Mouse (Mus musculus) embryonic fibroblast, embryonic 13.5 days (primary cell): ENCODE measurements around the gene Lpar2. TPM values are rescaled to one million over a fixed set of nuclear protein-coding genes. Genes with fewer than 3 reads are reported as not detected.

Experiments used
- H3K27ac ChIP-seq: 2 replicates; pipeline ENCODE4 v1.5.1; 2012; ENCODE audit warnings: low read length, control low read depth, inconsistent platforms; ENCODE audit not compliant: insufficient read depth
- H3K4me1 ChIP-seq: 2 replicates; pipeline ENCODE4 v1.6.1; 2011; ENCODE audit warnings: low read length; ENCODE audit not compliant: control insufficient read depth, insufficient read depth
- H3K4me3 ChIP-seq: 2 replicates; pipeline ENCODE4 v1.5.1; 2011; ENCODE audit warnings: mild to moderate bottlenecking, control low read depth, low read length; ENCODE audit not compliant: insufficient read depth
- CTCF ChIP-seq: IDR thresholded peaks from 2 replicates; pipeline ENCODE4 v1.5.1; 2011; ENCODE audit warnings: mild to moderate bottlenecking, control low read depth, low read length, moderate library complexity, borderline replicate concordance; ENCODE audit not compliant: insufficient read depth
- POLR2A ChIP-seq: IDR thresholded peaks from 2 replicates; pipeline ENCODE4 v1.6.1; 2011; ENCODE audit warnings: low read depth, mild to moderate bottlenecking, control low read depth, low read length, moderate library complexity
- polyA plus RNA-seq: library from polyadenylated mRNA; stranded (reverse); fragments of >200 nt; gene quantifications from 2 replicates; pipeline ENCODE4 v1.2.4, GENCODE M21; 2011; ENCODE audit warnings: low read depth; ENCODE audit not compliant: missing spikeins, insufficient read length

Gene Lpar2
- 2.9 and 4.0 TPM in 2 replicates for polyA plus RNA-seq

DNA sequence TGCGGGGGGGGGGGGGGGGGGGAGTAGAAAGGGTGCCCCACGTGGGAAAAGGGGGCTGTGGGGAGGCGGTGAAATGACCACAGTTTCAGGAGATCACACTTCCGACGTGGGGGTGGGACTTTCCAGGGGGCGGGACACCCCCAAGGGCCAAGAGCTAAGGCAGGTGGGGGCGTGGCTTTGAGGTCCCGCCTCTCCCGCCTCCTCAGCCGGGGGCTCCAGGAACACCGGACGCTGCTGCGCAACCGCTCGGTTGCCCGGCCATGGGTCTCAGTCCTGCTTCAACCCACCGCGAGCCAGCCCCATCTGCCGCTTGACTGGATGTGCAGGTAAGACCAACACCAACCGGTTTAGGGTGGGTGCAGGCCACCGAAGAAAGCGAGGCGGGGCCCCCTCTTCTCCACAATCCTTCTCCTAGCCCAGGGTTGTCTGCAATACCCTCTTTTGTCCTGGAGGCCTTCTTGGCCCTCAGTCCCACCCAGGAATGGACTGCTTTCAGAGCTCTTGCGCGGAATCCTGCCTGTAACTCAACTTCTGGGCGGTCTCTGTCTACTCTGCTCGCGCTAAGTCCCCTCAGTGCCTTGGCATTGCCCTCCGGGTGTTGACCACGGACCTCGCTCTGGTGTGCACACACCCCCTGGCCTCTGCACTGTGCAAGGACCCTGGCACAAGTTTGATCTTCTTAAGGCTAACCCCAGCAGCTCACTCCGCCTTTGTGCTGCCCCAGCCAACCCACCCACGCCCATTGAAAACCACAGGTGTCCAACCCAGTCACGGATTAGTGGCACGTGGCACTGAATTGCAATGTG, at the start of gene Lpar2:
Gene Lpar2, plus strand, starts transcription at position 44 of the 806 bp plus-strand sequence.
- TF ChIP-seq CTCF (no peak), POLR2A (peak; percentile 67)
- peak within 1 kb of the TSS; percentile 59 for H3K4me3 ChIP-seq
- no peak within 1 kb of the TSS; the same call in 1 of the 2 replicates for H3K27ac ChIP-seq
- no peaks in the 10 kb centered on the region; the same call in 1 of the 2 replicates for H3K4me1 ChIP-seq

DNA sequence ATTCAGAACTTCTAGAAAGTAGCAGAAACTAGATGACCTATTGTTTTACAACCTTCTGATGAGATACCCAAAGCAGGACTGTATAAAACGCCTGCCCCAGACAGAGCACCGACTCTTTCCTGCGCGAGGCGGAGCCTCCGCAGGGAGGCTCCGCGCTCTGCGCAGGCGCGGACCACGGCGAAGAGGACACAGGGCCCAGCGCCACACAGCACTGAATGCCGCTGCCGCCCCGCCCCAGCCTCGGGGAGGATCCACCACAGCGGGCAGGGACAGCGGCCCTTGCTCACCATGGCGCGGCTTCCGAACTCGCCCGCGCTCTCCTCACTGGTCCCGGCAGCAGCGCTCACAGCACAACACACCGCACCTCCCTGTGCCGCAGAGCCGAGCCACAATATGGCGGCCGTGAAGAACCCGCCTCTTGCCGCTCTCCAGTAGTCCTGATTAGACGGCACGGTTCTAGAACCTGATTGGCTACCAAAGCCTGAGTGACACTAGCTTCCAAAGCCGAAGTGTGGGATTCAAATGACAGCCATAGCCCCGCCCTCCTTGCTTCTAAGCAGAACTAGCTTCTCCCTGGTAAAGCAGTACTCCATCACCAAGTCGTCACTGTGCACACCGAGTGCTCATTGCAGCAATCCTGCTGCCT, 47.6 kb upstream of the Lpar2 start, which contains the start of gene Gm20422:
Gene Gm20422, minus strand, starts transcription at position 384 of the 646 bp plus-strand sequence.
- Histone ChIP-seq H3K4me3 (peak within 1 kb of the TSS; percentile 83), H3K27ac (peak within 1 kb of the TSS; percentile 100), H3K4me1 (0 out of 2 replicates have a peak, but pooled peaks cover 3% of the 10 kb centered on the region)
- TF ChIP-seq POLR2A (peak; percentile 93), CTCF (no peak)

DNA sequence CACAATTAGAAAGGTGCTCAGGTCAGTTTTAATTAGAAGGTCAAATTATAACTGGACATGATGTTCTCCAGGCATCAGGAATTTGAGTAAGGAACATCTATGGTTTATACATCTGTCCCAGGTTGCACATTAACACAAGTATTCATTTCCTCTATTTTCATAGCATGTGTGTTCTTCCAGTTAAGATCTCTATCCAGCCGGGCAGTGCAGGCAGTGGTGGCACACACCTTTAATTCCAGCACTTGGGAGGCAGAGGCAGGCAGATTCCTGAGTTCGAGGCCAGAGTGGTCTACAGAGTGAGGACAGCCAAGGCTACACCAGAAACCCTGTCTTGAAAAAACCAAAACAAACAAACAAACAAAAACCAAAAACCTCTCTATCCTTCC, 47.1 kb upstream of the Lpar2 start:
- Histone ChIP-seq H3K4me3 (no peak overlapping the region), H3K27ac (no peak overlapping the region), H3K4me1 (0 out of 2 replicates have a peak, but pooled peaks cover 3% of the 10 kb centered on the region)
- TF ChIP-seq CTCF: no peak
- TF ChIP-seq POLR2A: no peak

DNA sequence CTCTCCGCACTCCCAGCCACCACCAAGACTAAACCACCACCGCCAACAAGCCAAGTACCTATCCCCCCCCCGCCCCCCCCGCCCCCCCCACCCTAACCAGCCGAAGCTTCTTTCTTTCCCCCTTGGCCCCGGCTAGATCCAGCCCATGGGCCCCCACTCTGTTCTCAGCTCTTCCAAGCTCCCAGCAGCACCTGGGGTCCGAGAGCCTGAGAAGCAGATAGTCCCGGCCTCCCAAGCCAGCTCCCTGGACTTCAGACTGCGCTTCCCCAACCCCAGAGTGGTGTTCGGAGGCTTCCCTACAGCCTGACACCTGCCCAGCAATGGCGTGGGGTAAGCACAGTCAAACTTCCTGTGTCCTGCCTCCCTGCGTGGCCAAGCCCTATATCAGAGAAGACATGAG, 45.1 kb upstream of the Lpar2 start:
- H3K27ac ChIP-seq: no peak overlapping the region
- H3K4me1 ChIP-seq: 0 out of 2 replicates have a peak, but pooled peaks cover 3% of the 10 kb centered on the region
- no peak for TF ChIP-seq POLR2A
- TF ChIP-seq CTCF: no peak
- H3K4me3 ChIP-seq: no peak overlapping the region

DNA sequence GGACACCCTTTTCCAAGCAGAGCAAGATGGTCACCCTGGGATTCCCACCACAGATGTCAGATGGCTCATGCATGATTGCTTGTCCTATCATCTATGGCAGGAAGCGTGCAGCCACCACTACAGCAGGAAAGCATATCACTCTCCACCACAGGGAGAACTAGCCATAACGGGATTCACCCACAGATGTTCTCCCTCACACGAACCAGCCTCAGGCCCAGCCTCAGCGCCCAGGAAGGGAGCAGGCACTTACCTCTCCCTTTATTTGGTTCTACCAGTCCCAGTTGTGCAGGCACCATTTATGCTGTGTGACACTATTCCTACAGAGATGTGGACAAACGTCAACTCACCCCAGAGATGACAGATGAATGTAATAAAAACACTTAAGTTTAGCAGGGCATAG, 33.1 kb upstream of the Lpar2 start:
- Histone ChIP-seq H3K4me1 (peaks cover 7% of the 10 kb centered on the region; the same call in 1 of the 2 replicates), H3K27ac (no peak overlapping the region), H3K4me3 (no peak overlapping the region)
- TF ChIP-seq CTCF: no peak
- no peak for TF ChIP-seq POLR2A

- H3K27ac ChIP-seq: no peak overlapping the region
- no peak overlapping the region for H3K4me3 ChIP-seq
- no peak for TF ChIP-seq POLR2A
- no peak for TF ChIP-seq CTCF
- H3K4me1 ChIP-seq: peaks cover 7% of the 10 kb centered on the region; the same call in 1 of the 2 replicates
These were observed 32.5 kb upstream of the Lpar2 start for GRCm38 (mm10) chr8:69789731-69790130.

- Histone ChIP-seq H3K4me3 (peak overlapping the region; percentile 86), H3K4me1 (peaks cover 7% of the 10 kb centered on the region; the same call in 1 of the 2 replicates), H3K27ac (no peak overlapping the region)
- TF ChIP-seq POLR2A: no peak
- no peak for TF ChIP-seq CTCF
These were observed 31.9 kb upstream of the Lpar2 start for GRCm38 (mm10) chr8:69790364-69790763.

DNA sequence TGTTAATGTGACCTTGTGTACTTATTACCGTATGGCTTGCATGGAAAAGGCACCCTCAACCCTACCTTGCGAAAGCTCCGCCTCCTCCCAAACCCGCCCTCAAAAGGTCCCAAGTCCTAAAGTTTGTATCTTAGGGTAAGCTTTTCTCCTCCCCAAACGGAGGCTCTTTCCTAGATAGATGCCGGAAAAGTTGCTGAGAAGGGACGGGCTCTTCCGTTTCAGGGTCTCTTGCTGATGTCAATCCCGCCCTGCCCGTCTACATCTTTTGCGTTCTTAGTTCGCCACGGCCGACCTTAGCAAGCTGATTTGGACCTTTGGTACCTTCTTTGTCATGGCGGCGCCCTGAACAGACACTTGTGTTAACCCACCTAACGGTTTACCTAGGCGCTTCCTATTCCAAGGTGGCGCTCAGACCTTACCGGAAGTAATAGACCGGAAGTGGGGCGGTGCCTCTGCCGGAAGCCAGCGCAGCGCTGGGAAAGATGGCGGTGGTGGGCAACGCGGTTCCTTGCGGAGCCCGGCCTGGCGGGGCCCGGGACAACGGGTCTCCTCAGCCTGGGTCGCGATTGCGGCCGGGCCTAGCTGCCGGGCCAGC, 31.4 kb upstream of the Lpar2 start, which contains the start of the genes Atp13a1 and Zfp866:
Gene Atp13a1, plus strand, starts transcription at position 391 of the 595 bp plus-strand sequence.
Gene Zfp866, minus strand, starts transcription at position 406 of the 595 bp plus-strand sequence.
- Histone ChIP-seq H3K4me3 (peak within 1 kb of the TSS; percentile 86), H3K27ac (peak within 1 kb of the TSS; percentile 55), H3K4me1 (peaks cover 7% of the 10 kb centered on the region; the same call in 1 of the 2 replicates)
- no peak for TF ChIP-seq CTCF
- TF ChIP-seq POLR2A: peak; percentile 85

DNA sequence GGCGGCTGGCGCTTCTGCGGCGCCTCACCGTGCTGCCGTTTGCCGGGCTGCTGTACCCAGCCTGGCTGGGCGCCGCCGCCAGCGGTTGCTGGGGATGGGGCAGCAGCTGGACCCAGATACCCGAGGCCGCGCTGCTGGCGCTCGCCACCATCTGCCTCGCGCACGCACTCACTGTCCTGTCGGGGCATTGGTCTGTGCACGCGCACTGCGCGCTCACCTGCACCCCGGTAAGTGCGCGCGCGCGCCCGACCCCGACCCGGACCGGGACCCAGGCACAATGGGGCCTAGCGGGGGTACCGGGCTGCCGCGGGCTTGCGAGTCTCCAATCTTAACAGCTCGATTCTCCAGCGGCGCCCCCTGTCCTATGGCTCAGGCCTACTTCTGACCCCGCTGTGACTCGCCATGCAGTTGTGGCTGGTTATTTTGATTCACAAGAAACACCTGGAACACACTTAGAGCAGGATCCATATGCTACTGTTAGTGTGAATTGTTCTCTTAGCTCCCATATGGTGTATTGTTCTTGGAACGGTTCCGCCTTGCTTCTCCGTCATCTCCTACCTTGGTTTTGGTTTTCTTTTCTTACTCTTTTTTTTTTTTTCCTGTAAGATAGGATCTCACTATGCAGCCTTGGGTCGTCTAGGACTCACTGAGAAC, 30.7 kb upstream of the Lpar2 start:
- Histone ChIP-seq H3K4me1 (peaks cover 7% of the 10 kb centered on the region; the same call in 1 of the 2 replicates), H3K27ac (no peak overlapping the region), H3K4me3 (peak overlapping the region; percentile 86)
- TF ChIP-seq CTCF (no peak), POLR2A (no peak)
